Mouse (Mus musculus): ENCODE measurements around the gene Slc39a11.

GRCm38 (mm10) chr11:113262062-113262461 lies 387.8 kb downstream of the Slc39a11 start:
- no peak for TF ChIP-seq ZMIZ1 (IDR thresholded peaks at IDR 0.05; ENCODE audit: low read depth, low read length)
- no peak for TF ChIP-seq MAX (IDR thresholded peaks at IDR 0.05; ENCODE audit: low read length)
- TF ChIP-seq HCFC1 (IDR thresholded peaks at IDR 0.05; ENCODE audit: low read depth, low read length) = no peak
- no peak for TF ChIP-seq POLR2A (IDR thresholded peaks at IDR 0.05; ENCODE audit: low read depth, low read length)
- TF ChIP-seq CHD1 (IDR thresholded peaks at IDR 0.05; ENCODE audit: low read depth, low read length) = no peak
- TF ChIP-seq BHLHE40 (IDR thresholded peaks at IDR 0.05; ENCODE audit: low read depth, low read length) = no peak
- TF ChIP-seq CTCF (conservative IDR thresholded peaks at IDR 0.05 in 1 of 2, IDR thresholded peaks at IDR 0.05 in 1 of 2; ENCODE audit: low read depth in 2 of 2, low read length in 2 of 2) = no peak
- no peak for TF ChIP-seq MEF2A (IDR thresholded peaks at IDR 0.05; ENCODE audit: borderline replicate concordance, low read depth, low read length)
- no peak for TF ChIP-seq ZKSCAN1 (IDR thresholded peaks at IDR 0.05; ENCODE audit: borderline replicate concordance, low read depth, low read length)
- no peak for TF ChIP-seq USF2 (conservative IDR thresholded peaks at IDR 0.05; ENCODE audit: low read depth, low read length)
- no peak for TF ChIP-seq POLR2AphosphoS2 (IDR thresholded peaks at IDR 0.05; ENCODE audit: low read depth, low read length)
- no peak for TF ChIP-seq ZNF384 (IDR thresholded peaks at IDR 0.05; ENCODE audit: low read depth, low read length)

Measured in CH12.LX (cell line).